Mouse (Mus musculus): ENCODE measurements around the gene Fcrla. TPM values are rescaled to one million over a fixed set of nuclear protein-coding genes. Genes with fewer than 3 reads are reported as not detected.

Gene Fcrla
- 0.24 TPM in 1 of 2 replicates, not detected in the other for polyA plus RNA-seq (2015; fragmentation: Nextera tagmentation; extraction: Ambion mirVana)

DNA sequence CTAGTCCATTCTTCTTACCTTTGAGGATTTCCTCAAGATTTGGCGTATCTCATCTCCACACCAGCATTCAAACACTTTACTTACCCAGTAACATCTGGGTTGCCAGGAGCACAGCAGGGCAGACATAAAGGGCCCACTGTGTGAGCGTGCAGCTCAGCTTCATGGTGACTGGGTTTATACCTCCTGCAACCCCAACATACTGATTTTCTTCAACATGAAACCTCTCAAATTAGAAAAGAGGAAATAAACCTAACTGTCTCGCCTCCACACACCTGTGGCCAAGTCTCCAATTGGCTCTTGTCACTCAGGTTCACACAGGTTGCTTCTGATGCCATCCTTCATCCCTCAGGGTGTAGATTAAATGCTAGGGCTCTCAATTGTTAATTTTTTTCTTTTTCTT is at the start of gene Fcrla:
Gene Fcrla, minus strand, starts transcription at position 206 of the 400 bp plus-strand sequence.

DNA sequence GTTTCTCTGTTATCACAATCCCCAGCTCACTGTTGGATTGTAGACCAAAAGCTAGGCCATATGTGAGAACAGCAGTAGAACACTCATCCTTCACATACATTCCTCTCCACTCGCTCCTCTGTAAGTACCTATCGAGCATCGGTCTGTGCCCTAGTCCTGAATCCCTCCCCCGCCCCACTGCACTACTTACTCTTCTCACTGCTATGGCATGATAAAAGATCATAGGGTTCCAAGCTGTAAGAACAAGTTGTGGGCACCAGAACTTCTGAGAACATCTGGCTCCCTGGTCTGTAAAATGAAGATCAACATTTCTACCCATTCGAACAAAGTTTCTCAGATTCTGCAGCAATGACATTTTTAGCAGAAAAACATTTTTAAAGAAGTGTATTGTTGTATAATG is 49.1 kb upstream of the Fcrla start, which contains the start of gene Fcgr2b:
Gene Fcgr2b, minus strand, starts transcription at position 101 of the 400 bp plus-strand sequence.

DNA sequence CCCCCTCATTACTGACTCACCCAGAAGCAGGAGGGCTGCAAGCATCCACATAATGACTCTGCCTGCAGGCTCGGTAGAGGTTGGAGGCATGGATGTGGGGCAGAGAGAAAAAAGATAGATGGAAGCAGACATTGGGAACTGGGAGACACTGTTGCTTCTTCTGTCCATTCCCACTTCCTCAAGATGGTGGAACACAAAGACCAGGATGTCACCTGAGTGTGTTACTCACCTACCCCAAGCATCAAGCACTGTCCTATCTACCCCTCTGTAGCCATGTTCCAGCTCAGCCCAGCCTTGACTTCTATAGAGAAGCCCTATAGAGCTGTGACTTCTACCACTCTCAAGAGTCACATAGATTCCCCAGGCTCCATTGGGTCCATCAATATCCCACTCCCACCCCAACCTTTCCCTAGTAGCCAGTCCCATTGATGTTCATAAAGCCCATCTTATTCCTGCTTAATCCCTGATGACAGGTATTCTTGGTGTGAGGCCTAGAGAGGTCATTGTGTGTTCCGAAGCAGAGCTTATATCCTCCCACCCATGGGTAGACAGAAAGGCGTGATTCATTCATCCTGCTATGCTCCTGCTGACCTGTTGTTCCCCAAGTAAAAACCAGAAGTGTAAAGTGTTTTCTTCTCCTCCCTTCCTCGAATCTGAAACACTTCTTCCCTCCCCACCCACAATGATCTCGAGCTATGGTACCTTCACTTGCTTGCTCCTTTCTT is 14.3 kb downstream of the Fcrla start, which contains the start of gene Fcrlb:
Gene Fcrlb, minus strand, starts transcription at position 51 of the 725 bp plus-strand sequence.

GRCm38 (mm10) chr1:170884978-170885561 is 42.3 kb downstream of the Fcrla start, which contains the start of the genes Gm26620 and Dusp12:
Gm26620 (plus strand) TSS chr1:170885065.
Dusp12 (minus strand) TSS chr1:170885540.

GRCm38 (mm10) chr1:170867691-170868105 is 59.7 kb downstream of the Fcrla start, which contains the start of gene Atf6:
Atf6 (minus strand) TSS chr1:170867771.

Other genes starting within 250 kb of the Fcrla start
- 5.6 and 5.7 TPM in 2 replicates for gene Atf6, start 59.8 kb downstream of the Fcrla start, polyA plus RNA-seq (2015; fragmentation: Nextera tagmentation; extraction: Ambion mirVana)
- 0.96 and 1.2 TPM in 2 replicates for gene Gm26620, start 42.5 kb downstream of the Fcrla start, polyA plus RNA-seq (2015; fragmentation: Nextera tagmentation; extraction: Ambion mirVana)
- gene Dusp12, start 42.0 kb downstream of the Fcrla start, polyA plus RNA-seq (2015; fragmentation: Nextera tagmentation; extraction: Ambion mirVana), result 13.8 and 15.0 TPM in 2 replicates
- 0.10 TPM in 1 of 2 replicates, not detected in the other for gene Fcrlb, start 14.6 kb downstream of the Fcrla start, polyA plus RNA-seq (2015; fragmentation: Nextera tagmentation; extraction: Ambion mirVana)
- gene Fcgr2b, start 49.0 kb upstream of the Fcrla start, polyA plus RNA-seq (2015; fragmentation: Nextera tagmentation; extraction: Ambion mirVana), result 8.7 and 13.1 TPM in 2 replicates
- 1.1 and 2.6 TPM in 2 replicates for gene Fcgr4, start 91.3 kb upstream of the Fcrla start, polyA plus RNA-seq (2015; fragmentation: Nextera tagmentation; extraction: Ambion mirVana)
- gene Fcgr3, start 137.4 kb upstream of the Fcrla start, polyA plus RNA-seq (2015; fragmentation: Nextera tagmentation; extraction: Ambion mirVana), result 26.2 and 43.7 TPM in 2 replicates
- 1.7 and 1.8 TPM in 2 replicates for gene Cfap126, start 186.3 kb upstream of the Fcrla start, polyA plus RNA-seq (2015; fragmentation: Nextera tagmentation; extraction: Ambion mirVana)
- gene Sdhc, start 223.0 kb upstream of the Fcrla start, polyA plus RNA-seq (2015; fragmentation: Nextera tagmentation; extraction: Ambion mirVana), result 450 and 454 TPM in 2 replicates
- 35.1 and 37.5 TPM in 2 replicates for gene Mpz, start 223.1 kb upstream of the Fcrla start, polyA plus RNA-seq (2015; fragmentation: Nextera tagmentation; extraction: Ambion mirVana)

All from skeletal muscle tissue, postnatal 0 days (tissue).